Mouse (Mus musculus) MEL-GATA-1-ER (cell line): Measurements from ENCODE around the gene Chst11.

Experiments
- DNase-seq: peaks from one replicate; pipeline ENCODE4 v3.0.0-alpha.2; 2012; ENCODE audit warnings: low read depth; ENCODE audit errors: extremely low read depth

Gene Chst11

DNA sequence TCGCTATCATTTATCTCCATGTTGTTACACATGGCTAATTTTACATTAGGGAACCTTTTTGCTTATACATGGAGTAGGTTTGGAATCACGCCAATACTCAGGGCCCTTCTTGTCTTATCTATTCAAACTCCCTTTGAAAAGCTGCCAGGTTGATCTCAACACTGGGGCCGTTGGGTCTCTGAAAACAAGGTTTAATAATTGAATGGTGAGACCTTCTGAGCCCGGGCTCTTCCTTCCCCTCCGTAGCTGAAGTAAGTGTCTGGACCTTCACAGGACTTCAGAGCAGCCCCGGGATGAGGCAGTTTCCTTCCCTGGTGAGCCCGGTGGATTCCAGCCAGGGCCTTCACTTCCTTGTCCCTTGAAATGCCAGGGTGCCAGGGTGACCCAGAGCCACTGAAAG, 5.6 kb downstream of the Chst11 start:
- no peak for DNase-seq

- DNase-seq, result no peak
Measured at GRCm38 (mm10) chr10:82991756-82992519, 6.6 kb downstream of the Chst11 start.

DNA sequence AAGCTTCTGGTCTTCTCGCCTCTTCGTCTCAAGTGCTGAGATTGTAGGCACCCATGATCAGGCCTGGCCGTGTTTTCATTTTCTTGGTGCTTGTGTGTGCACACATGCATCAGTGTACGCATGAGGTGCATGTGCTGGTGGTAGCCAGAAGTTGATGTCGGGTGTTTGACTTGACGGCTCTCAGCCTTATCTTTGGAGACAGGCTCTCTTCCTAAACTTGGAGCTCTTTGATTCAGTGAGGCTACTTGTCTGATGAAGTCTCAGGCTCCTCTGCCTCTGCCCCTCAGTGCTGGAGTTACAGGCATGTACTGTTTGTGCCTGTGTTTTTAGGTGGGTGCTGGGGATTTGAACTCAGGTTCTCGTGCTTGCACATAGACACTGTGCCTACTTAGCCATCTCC, 9.0 kb downstream of the Chst11 start:
- no peak for DNase-seq

- DNase-seq, result no peak
Measured at GRCm38 (mm10) chr10:82997460-82997859, 12.2 kb downstream of the Chst11 start.

DNA sequence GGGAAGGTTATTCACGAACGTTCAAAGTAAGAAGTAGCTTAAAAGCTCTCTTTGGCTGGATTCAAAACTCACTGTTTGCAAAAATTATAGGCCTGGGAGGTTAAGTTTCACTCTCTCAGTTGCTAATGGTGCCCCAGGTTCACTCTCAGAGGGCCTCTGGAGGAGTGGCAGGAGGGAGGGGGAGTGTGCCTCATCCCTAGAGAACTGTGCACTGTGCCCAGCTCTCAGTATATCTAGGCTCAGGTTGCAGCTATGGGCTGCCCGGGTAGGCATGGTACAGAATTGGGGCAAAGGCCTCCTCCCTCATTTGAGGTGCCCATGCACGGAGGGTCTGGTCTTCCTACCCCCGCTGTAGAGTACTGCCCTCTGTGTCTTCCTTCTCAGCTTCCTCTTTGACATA, 14.9 kb downstream of the Chst11 start:
- DNase-seq, result no peak

DNA sequence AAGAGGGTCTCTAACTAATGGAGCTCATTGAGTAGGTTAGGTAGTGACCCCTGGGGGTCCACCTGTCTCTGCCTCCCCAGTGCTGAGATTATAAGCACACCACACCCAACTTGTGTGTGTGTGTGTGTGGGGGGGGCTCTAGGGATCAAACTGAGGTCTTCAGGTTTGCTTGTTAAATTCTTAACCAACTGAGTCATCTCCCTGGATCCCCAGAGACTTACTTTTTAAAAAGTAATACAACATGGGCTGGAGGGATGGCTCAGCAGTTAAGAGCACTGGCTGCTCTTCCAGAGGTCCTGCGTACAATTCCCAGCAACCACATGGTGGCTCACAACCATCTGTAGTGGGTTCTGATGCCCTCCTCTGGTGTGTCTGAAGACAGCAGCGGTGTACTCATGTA, 15.4 kb downstream of the Chst11 start:
- no peak for DNase-seq

DNA sequence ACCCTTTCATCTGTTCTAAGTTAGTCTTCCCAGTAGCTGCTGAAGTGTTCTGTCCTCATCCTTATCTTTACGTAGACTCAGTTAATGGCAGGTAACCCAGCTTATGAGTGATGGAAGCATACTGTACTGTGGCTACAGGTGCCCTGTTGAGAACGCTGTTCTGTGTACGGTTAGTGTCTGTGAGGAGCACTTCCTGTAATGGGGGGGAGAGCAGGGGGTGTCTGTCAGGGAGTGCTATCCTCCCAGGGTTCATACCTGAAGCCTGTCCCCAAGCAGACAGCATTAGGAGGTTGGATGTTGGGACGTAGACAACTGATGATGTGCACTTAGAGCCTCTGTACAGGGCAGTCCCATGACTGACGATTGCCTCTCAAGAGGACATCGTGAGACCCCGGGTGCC, 18.6 kb downstream of the Chst11 start:
- no peak for DNase-seq

DNA sequence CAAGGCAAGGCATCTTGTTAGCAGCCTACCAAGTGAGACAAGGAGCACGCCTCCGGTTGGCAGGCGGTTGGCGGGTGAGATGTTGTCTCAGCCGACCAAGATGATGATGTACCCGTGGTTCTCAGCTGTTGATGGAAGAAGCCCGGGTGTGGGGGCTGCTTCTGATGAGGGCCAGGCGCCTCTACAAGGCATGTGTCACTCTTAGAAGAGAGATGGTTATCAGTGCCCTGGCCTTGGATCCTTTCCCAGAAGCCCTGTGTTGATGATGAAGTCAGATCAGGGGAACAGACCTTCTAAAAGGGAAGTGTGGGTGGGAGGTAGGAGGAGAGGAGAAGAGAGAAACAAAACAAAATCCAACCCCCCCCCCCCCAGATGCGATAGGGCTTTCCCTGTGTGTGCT, 19.1 kb downstream of the Chst11 start:
- peak; percentile 71 for DNase-seq

GRCm38 (mm10) chr10:83005003-83005402, 19.7 kb downstream of the Chst11 start:
- DNase-seq, result peak; percentile 77

DNA sequence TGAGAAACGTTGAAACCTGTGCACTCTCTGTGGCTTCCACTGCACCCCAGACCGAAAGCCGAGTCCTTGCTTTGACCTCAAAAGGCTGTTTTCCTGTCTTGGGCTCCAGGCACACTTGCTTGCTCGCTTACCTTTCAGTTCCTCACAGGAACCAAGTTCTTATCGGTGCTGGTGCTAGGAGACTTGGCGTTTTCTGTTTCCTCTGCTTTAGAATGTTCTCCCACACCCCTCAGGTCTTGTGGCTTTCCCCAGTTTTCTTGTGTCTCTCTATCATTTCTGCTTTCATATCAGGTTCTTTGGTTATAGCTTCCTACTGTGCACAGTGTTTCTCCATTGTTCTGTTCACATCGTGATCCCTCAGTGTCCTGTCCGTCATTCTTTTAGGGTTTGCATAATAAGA, 21.0 kb downstream of the Chst11 start:
- DNase-seq, result no peak

DNA sequence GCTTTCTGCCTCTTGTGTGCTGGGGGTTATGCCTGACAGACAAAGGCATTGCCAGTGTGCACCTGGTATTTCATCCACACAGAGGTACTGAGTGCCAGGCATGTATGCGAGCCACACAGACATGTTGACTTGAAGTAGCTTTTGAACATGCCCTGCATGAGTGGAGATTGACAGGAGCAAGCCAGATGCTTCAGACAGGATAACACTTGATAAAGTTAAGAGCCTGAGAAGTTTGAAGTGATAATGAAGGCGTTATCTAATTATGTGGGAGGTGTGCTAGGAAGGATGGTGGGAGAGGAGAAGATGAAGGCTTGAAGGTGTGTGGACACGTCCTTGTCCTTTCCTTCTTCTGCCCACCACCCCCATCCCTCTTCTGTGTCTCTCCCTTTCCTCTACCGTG, 28.7 kb downstream of the Chst11 start:
- DNase-seq, result no peak

- DNase-seq, result no peak
Measured at GRCm38 (mm10) chr10:83015919-83016318, 30.6 kb downstream of the Chst11 start.

DNA sequence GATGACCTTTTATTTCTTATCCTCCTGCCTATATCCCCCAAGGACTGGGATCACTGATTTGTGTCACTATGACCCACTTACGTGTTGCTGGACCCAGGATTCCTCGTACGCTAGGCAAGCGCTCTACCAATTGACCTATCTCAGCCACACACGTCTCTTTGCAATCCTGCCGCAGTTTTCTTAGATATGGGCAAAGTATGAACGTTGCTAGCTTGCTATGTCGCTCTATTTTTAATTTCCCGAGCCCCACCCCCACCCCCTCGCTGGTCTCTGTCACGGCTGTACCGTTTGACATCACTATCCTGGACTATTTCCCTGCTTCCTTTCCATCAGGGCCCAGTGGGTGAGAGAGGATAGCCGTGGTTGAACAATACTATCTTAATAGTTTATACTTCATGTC, 31.5 kb downstream of the Chst11 start:
- no peak for DNase-seq

GRCm38 (mm10) chr10:83017760-83018498, 32.6 kb downstream of the Chst11 start:
- no peak for DNase-seq

- no peak for DNase-seq
Measured at GRCm38 (mm10) chr10:83018521-83018920, 33.2 kb downstream of the Chst11 start.

DNA sequence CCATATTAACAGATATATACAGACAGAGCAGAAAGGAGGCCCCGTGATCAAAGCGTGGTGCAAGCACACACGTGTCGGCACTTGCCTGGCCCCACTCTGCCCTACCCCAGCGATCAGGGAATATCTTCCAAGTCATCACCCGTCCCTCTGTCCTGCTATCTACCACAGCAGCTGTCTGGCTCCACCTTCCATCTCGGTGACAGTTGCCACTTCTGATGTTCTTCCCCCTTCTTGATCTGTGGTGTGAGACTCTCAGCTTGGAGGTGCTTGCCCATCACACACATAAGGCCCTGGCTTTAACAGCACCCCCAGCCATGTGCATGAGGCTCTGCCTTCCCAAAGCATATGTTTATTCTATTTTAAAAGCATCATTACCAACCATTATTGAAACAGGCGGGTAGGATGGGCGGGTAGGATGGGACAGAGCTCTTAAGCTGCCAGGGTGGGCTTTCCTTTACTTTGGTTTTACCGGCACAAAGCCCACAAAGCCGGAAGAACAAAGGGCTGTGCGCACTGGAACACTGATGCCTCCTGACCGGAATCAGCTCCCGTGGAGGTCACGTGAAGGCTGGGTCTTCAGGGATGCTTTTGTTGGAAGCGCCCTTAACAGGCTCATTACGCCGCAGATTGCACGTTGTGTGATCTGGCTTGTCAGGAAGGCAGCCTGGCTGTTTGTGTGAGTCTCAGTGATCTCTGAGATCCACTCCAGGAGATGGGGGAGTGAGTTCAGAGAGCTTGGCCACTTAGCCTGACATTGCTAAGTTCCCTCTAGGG, 34.4 kb downstream of the Chst11 start:
- peak; percentile 97 for DNase-seq

GRCm38 (mm10) chr10:83022616-83023015, 37.3 kb downstream of the Chst11 start:
- no peak for DNase-seq

DNA sequence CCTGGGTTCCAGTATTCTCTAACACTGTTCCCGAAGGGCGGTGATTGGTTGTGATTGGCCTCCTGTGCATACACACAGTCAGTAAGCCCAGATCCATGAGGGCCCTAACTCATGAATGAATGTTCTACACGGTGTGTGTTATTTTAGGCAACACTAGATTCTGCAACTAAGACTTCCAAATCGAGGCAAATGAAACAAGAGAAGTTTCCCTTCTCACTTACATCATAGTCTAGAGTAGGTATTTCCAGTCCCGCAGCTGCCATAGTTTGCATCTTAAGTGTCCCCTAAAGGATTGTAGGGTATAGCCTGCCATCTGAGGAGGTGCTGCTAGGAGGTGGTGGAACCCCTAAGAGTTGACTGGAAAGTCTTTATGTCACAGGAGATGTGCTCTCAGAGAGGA, 40.9 kb downstream of the Chst11 start:
- DNase-seq, result no peak

DNA sequence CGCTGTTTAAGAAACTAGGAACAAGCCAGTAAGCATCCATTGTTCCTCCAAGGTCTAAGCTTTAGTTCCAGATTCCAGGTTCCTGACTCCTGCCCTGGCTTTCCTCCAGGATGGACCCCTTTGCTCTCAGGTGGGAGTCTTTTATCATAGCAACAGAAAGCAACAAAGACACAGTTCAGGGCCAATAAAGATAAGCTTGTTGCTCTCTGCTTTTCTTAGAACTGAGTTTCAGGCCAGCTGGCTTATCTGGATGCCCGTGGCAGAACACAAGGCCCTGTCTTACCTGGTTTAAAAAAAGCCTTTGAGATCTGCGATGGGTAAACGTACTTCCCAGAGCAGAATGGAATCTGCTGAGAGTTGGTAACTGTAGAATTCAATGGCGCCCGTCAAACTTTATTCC, 42.4 kb downstream of the Chst11 start:
- no peak for DNase-seq

- DNase-seq, result no peak
Measured at GRCm38 (mm10) chr10:83030103-83030661, 44.9 kb downstream of the Chst11 start.

DNA sequence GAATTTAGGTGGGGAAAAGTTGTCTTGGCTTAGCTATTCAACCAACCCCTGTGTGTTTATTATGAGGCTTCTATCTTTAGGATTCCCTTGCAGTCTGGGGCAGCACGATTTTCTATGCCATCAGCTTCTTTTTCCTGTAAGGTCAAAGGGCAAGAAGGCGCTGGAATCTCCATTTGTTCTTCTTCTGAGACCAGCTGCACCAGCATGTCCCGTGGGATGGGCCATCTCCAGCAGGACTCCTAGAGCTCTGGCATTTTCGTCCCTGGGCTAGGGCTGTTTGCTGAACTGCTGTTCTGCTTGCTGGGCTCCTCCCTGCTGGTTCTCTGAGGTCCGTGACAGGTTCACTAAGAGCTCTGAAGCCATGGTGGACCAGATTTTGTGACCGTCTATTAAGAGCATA, 45.6 kb downstream of the Chst11 start:
- DNase-seq, result no peak

GRCm38 (mm10) chr10:83031561-83031960, 46.3 kb downstream of the Chst11 start:
- no peak for DNase-seq
